Mouse (Mus musculus): ENCODE measurements around the gene Ctrb1. TPM values are rescaled to one million over a fixed set of nuclear protein-coding genes. Genes with fewer than 3 reads are reported as not detected.

Ctrb1 gene
- polyA plus RNA-seq, 1 experiment: 85.4 TPM

- Histone ChIP-seq H3K27me3 (ENCODE audit: control insufficient read depth, insufficient read depth, insufficient read length) (no peaks in the 10 kb centered on the region), H3ac (ENCODE audit: control insufficient read depth, insufficient read length) (no peak overlapping the region), H3K4me2 (ENCODE audit: low read depth) (no peak overlapping the region), H3K36me3 (ENCODE audit: control insufficient read depth, insufficient read depth) (peaks cover 6% of the 10 kb centered on the region), H3K4me3 (no peak overlapping the region), H3K79me2 (ENCODE audit: control insufficient read depth, insufficient read depth) (peaks cover 59% of the 10 kb centered on the region)
- TF ChIP-seq SRF (IDR thresholded peaks at IDR 0.05; ENCODE audit: control insufficient read depth, insufficient read length, low read depth) (no peak), TCF12 (IDR thresholded peaks at IDR 0.05; ENCODE audit: insufficient read depth, poor library complexity, severe bottlenecking) (no peak), E2F4 (IDR thresholded peaks at IDR 0.05; ENCODE audit: insufficient read depth) (no peak), MAX (IDR thresholded peaks at IDR 0.05; ENCODE audit: low read depth) (no peak), MYOD1 (IDR thresholded peaks at IDR 0.05; ENCODE audit: control insufficient read depth in 1 of 3, insufficient read length in 2 of 3, low read depth in 2 of 3) (no peak), USF1 (IDR thresholded peaks at IDR 0.05; ENCODE audit: low read depth) (no peak), TCF3 (IDR thresholded peaks at IDR 0.05; ENCODE audit: insufficient read length, low read depth) (no peak), CEBPB (IDR thresholded peaks at IDR 0.05; ENCODE audit: insufficient read depth, poor library complexity, severe bottlenecking) (no peak), MYOG (IDR thresholded peaks at IDR 0.05; ENCODE audit: control insufficient read depth in 1 of 3, insufficient read depth in 1 of 3, insufficient read length in 2 of 3, low read depth in 2 of 3) (no peak), POLR2A (IDR thresholded peaks at IDR 0.05; ENCODE audit: insufficient read length, low read depth) (no peak), POLR2AphosphoS2 (IDR thresholded peaks at IDR 0.05; ENCODE audit: insufficient read length, low read depth) (no peak), REST (IDR thresholded peaks at IDR 0.05; ENCODE audit: insufficient read depth, insufficient read length) (no peak)
Measured at GRCm38 (mm10) chr8:111657312-111657854, 33.4 kb downstream of the Ctrb1 start.

GRCm38 (mm10) chr8:111653524-111653923 is 37.3 kb downstream of the Ctrb1 start:
- no peak overlapping the region for H3ac ChIP-seq (ENCODE audit: control insufficient read depth, insufficient read length)
- peaks cover 92% of the 10 kb centered on the region for H3K79me2 ChIP-seq (ENCODE audit: control insufficient read depth, insufficient read depth)
- H3K27me3 ChIP-seq (ENCODE audit: control insufficient read depth, insufficient read depth, insufficient read length): no peaks in the 10 kb centered on the region
- H3K4me3 ChIP-seq: no peak overlapping the region
- H3K4me2 ChIP-seq (ENCODE audit: low read depth): no peak overlapping the region
- no peak for TF ChIP-seq MYOD1 (IDR thresholded peaks at IDR 0.05; ENCODE audit: control insufficient read depth in 1 of 3, insufficient read length in 2 of 3, low read depth in 2 of 3)
- no peak for TF ChIP-seq SRF (IDR thresholded peaks at IDR 0.05; ENCODE audit: control insufficient read depth, insufficient read length, low read depth)
- TF ChIP-seq CEBPB (IDR thresholded peaks at IDR 0.05; ENCODE audit: insufficient read depth, poor library complexity, severe bottlenecking): no peak
- TF ChIP-seq POLR2AphosphoS2 (IDR thresholded peaks at IDR 0.05; ENCODE audit: insufficient read length, low read depth): no peak
- no peak for TF ChIP-seq TCF3 (IDR thresholded peaks at IDR 0.05; ENCODE audit: insufficient read length, low read depth)
- no peak for TF ChIP-seq POLR2A (IDR thresholded peaks at IDR 0.05; ENCODE audit: insufficient read length, low read depth)
- no peak for TF ChIP-seq USF1 (IDR thresholded peaks at IDR 0.05; ENCODE audit: low read depth)
- no peak for TF ChIP-seq E2F4 (IDR thresholded peaks at IDR 0.05; ENCODE audit: insufficient read depth)
- TF ChIP-seq TCF12 (IDR thresholded peaks at IDR 0.05; ENCODE audit: insufficient read depth, poor library complexity, severe bottlenecking): no peak
- TF ChIP-seq MAX (IDR thresholded peaks at IDR 0.05; ENCODE audit: low read depth): no peak
- no peak for TF ChIP-seq MYOG (IDR thresholded peaks at IDR 0.05; ENCODE audit: control insufficient read depth in 1 of 3, insufficient read depth in 1 of 3, insufficient read length in 2 of 3, low read depth in 2 of 3)
- TF ChIP-seq REST (IDR thresholded peaks at IDR 0.05; ENCODE audit: insufficient read depth, insufficient read length): no peak
- peaks cover 6% of the 10 kb centered on the region for H3K36me3 ChIP-seq (ENCODE audit: control insufficient read depth, insufficient read depth)

GRCm38 (mm10) chr8:111650651-111651050 is 40.2 kb downstream of the Ctrb1 start:
- H3K4me3 ChIP-seq: no peak overlapping the region
- no peak for TF ChIP-seq TCF3 (IDR thresholded peaks at IDR 0.05; ENCODE audit: insufficient read length, low read depth)
- TF ChIP-seq MYOG (IDR thresholded peaks at IDR 0.05; ENCODE audit: control insufficient read depth in 1 of 3, insufficient read depth in 1 of 3, insufficient read length in 2 of 3, low read depth in 2 of 3): no peak
- TF ChIP-seq SRF (IDR thresholded peaks at IDR 0.05; ENCODE audit: control insufficient read depth, insufficient read length, low read depth): no peak
- no peak for TF ChIP-seq USF1 (IDR thresholded peaks at IDR 0.05; ENCODE audit: low read depth)
- no peak for TF ChIP-seq REST (IDR thresholded peaks at IDR 0.05; ENCODE audit: insufficient read depth, insufficient read length)
- TF ChIP-seq MYOD1 (IDR thresholded peaks at IDR 0.05; ENCODE audit: control insufficient read depth in 1 of 3, insufficient read length in 2 of 3, low read depth in 2 of 3): no peak
- TF ChIP-seq E2F4 (IDR thresholded peaks at IDR 0.05; ENCODE audit: insufficient read depth): no peak
- TF ChIP-seq MAX (IDR thresholded peaks at IDR 0.05; ENCODE audit: low read depth): no peak
- no peak for TF ChIP-seq TCF12 (IDR thresholded peaks at IDR 0.05; ENCODE audit: insufficient read depth, poor library complexity, severe bottlenecking)
- TF ChIP-seq POLR2A (IDR thresholded peaks at IDR 0.05; ENCODE audit: insufficient read length, low read depth): no peak
- TF ChIP-seq POLR2AphosphoS2 (IDR thresholded peaks at IDR 0.05; ENCODE audit: insufficient read length, low read depth): no peak
- no peak for TF ChIP-seq CEBPB (IDR thresholded peaks at IDR 0.05; ENCODE audit: insufficient read depth, poor library complexity, severe bottlenecking)
- H3K27me3 ChIP-seq (ENCODE audit: control insufficient read depth, insufficient read depth, insufficient read length): no peaks in the 10 kb centered on the region
- H3K79me2 ChIP-seq (ENCODE audit: control insufficient read depth, insufficient read depth): peaks cover 94% of the 10 kb centered on the region
- H3K4me2 ChIP-seq (ENCODE audit: low read depth): no peak overlapping the region
- H3ac ChIP-seq (ENCODE audit: control insufficient read depth, insufficient read length): no peak overlapping the region
- peaks cover 13% of the 10 kb centered on the region for H3K36me3 ChIP-seq (ENCODE audit: control insufficient read depth, insufficient read depth)

GRCm38 (mm10) chr8:111648834-111649233 is 42.0 kb downstream of the Ctrb1 start:
- TF ChIP-seq POLR2AphosphoS2 (IDR thresholded peaks at IDR 0.05; ENCODE audit: insufficient read length, low read depth) (no peak), SRF (IDR thresholded peaks at IDR 0.05; ENCODE audit: control insufficient read depth, insufficient read length, low read depth) (no peak), TCF12 (IDR thresholded peaks at IDR 0.05; ENCODE audit: insufficient read depth, poor library complexity, severe bottlenecking) (no peak), TCF3 (IDR thresholded peaks at IDR 0.05; ENCODE audit: insufficient read length, low read depth) (no peak), E2F4 (IDR thresholded peaks at IDR 0.05; ENCODE audit: insufficient read depth) (no peak), MYOG (IDR thresholded peaks at IDR 0.05; ENCODE audit: control insufficient read depth in 1 of 3, insufficient read depth in 1 of 3, insufficient read length in 2 of 3, low read depth in 2 of 3) (no peak), CEBPB (IDR thresholded peaks at IDR 0.05; ENCODE audit: insufficient read depth, poor library complexity, severe bottlenecking) (no peak)
- Histone ChIP-seq H3K79me2 (ENCODE audit: control insufficient read depth, insufficient read depth) (peaks cover 84% of the 10 kb centered on the region), H3K4me2 (ENCODE audit: low read depth) (no peak overlapping the region), H3K4me3 (no peak overlapping the region), H3K27me3 (ENCODE audit: control insufficient read depth, insufficient read depth, insufficient read length) (no peaks in the 10 kb centered on the region), H3ac (ENCODE audit: control insufficient read depth, insufficient read length) (no peak overlapping the region), H3K36me3 (ENCODE audit: control insufficient read depth, insufficient read depth) (peaks cover 7% of the 10 kb centered on the region)
